Mouse (Mus musculus): ENCODE results near the gene Spef2. TPM values are rescaled to one million over a fixed set of nuclear protein-coding genes. Genes with fewer than 3 reads are reported as not detected.
A peak's percentile ranks its signal among the peaks of the same experiment; 100 is the strongest.
"Not testable (repeated sequence)": the region's sequence is repeated elsewhere in the genome, so short reads cannot be mapped to it uniquely, and the experiment has no call there.

Gene Spef2
- under 1 TPM; 0.30 to 0.76 TPM for total RNA-seq (2021)
- long read RNA-seq, experiment 1 = 0 reads
- long read RNA-seq, experiment 2 = 0 reads

- DNase-seq = peak; percentile 82
Observed at GRCm38 (mm10) chr15:9748359-9749102, at the start of gene Spef2. Gene Spef2 (minus strand): TSS chr15:9748868.

GRCm38 (mm10) chr15:9794131-9794530 lies 45.5 kb upstream of the Spef2 start:
- DNase-seq = no peak

GRCm38 (mm10) chr15:9788245-9789030 lies 39.8 kb upstream of the Spef2 start:
- DNase-seq = no peak

GRCm38 (mm10) chr15:9774222-9775142 lies 25.8 kb upstream of the Spef2 start:
- DNase-seq = not testable (repeated sequence)

- no peak for DNase-seq
Observed at GRCm38 (mm10) chr15:9768184-9768918, 19.7 kb upstream of the Spef2 start.

- DNase-seq = no peak
Observed at GRCm38 (mm10) chr15:9767034-9767433, 18.4 kb upstream of the Spef2 start.

GRCm38 (mm10) chr15:9750966-9751365 lies 2.3 kb upstream of the Spef2 start:
- DNase-seq = no peak

GRCm38 (mm10) chr15:9747410-9748104 lies 1.1 kb downstream of the Spef2 start:
- DNase-seq = no peak

GRCm38 (mm10) chr15:9742172-9742571 lies 6.5 kb downstream of the Spef2 start:
- no peak for DNase-seq

GRCm38 (mm10) chr15:9714574-9715458 lies 33.9 kb downstream of the Spef2 start:
- DNase-seq = no peak

GRCm38 (mm10) chr15:9713707-9714106 lies 35.0 kb downstream of the Spef2 start:
- DNase-seq = no peak

- no peak for DNase-seq
Observed at GRCm38 (mm10) chr15:9710330-9710729, 38.3 kb downstream of the Spef2 start.

GRCm38 (mm10) chr15:9705830-9706450 lies 42.7 kb downstream of the Spef2 start:
- no peak for DNase-seq

GRCm38 (mm10) chr15:9701845-9702244 lies 46.8 kb downstream of the Spef2 start:
- no peak for DNase-seq

GRCm38 (mm10) chr15:9691721-9692120 lies 56.9 kb downstream of the Spef2 start:
- no peak for DNase-seq

GRCm38 (mm10) chr15:9690845-9691244 lies 57.8 kb downstream of the Spef2 start:
- no peak for DNase-seq

GRCm38 (mm10) chr15:9690436-9690835 lies 58.2 kb downstream of the Spef2 start:
- DNase-seq = no peak

- no peak for DNase-seq
Observed at GRCm38 (mm10) chr15:9683485-9683884, 65.2 kb downstream of the Spef2 start.

GRCm38 (mm10) chr15:9677343-9678036 lies 71.2 kb downstream of the Spef2 start:
- no peak for DNase-seq
